Mouse (Mus musculus) cerebellum, adult 18-20 months (tissue): Measurements from ENCODE around the gene 1700034J05Rik.

ENCODE experiments used
- DNase-seq, 2 experiments: peaks; one replicate each; pipeline ENCODE4 v3.0.0; 2021

1700034J05Rik gene

DNA sequence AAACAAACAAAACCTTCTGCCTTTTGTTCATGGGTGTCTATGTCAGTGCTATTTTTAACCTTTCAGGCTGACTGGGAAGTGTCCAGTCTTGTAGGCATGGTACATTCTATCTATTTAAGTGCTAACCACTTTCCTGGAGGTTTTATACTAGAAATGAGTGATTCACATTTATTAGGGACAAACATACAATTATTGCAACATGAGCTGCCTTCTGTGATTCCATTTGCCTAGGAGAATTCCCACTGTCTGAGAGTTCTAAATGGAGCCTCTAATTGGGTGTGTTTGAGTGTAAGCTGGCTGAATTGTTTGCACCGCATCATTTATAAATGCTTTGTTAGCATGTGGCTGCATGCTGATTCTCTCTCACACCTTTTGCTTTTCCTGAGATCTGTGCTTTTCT is 38.4 kb downstream of the 1700034J05Rik start:
- no peak for DNase-seq

DNA sequence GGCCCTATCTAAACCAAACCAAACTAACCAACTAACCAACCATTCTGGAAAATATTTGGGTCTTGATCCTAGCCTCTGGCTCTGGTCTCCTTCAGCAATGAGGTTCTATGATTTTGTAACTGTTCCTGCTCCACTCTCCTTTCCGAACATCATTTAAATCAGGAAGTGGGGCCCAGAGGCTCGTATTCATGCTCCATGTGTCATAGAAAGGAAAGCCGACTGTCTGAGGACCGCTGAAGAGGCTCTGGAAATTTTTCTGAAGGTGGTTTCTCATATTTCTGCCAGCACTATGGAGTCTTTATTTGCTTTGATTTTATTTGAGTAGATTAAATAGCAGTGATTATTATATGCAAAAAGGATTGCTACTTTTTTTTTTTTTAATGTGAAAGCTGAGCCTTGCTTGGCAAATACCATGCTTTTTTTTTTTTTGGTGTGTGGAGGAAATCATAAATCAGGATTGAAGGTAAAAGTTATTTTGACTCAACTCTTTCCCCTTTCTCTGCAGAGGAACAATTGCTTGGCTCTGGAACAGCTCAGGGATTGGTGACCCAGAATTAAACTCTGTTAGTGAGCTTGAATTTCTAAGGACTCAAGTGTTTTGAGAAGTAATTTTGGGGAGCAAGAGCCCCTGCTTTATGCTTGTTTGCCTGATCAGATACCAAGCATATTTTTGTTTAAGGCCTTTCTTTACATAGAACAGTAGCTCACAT is 40.6 kb downstream of the 1700034J05Rik start:
- DNase-seq: no peak

DNA sequence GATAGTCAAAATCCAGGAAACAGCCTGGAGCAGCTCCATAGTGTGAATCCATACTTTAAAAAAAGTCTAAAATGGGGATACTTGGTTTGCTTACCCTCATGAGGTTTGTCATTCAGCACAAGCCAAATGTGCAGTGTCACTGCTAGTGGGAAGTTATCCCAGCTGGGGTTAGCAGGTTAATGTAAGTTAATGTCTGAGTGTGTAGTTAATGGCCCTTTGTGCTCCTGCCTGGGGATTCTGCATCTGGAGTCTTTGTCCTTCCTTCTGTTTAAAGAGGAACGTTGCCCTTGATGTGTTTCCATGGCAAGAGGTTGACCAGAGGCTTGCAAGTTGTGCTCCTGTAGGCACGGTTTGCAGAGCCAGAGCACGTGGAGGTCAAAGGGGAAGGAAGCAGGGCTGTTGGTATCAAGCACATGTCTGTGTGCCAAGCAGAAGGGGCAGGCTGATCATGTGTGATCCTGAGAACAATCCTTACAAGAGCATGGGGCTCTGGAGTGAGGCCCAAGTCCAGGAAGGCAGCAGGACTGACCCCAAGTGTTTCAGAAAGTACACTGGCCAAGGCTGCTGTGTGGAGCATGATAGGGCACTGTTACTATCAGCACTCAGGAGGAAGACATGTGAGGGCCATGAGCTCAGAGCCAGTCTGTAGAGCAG is 41.3 kb downstream of the 1700034J05Rik start:
- no peak for DNase-seq

DNA sequence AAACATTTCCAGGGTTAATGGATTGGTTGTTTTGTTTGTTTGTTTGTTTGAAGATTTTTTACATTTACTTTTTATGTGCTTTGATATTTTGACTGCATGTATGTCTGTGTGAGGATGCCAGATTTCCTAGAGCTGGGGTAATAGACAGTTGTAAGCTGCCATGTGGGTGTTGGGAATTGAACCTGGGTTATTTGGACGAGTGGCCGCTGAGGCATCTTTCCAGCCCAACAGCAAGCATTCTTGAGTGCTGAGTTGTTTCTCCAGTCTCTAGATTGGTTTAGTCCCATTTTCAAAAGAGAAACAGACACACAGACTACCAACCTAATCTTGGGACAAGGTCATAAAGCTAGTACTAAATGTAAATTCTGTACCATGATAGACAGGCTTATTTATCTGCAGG is 43.4 kb downstream of the 1700034J05Rik start:
- no peak for DNase-seq

DNA sequence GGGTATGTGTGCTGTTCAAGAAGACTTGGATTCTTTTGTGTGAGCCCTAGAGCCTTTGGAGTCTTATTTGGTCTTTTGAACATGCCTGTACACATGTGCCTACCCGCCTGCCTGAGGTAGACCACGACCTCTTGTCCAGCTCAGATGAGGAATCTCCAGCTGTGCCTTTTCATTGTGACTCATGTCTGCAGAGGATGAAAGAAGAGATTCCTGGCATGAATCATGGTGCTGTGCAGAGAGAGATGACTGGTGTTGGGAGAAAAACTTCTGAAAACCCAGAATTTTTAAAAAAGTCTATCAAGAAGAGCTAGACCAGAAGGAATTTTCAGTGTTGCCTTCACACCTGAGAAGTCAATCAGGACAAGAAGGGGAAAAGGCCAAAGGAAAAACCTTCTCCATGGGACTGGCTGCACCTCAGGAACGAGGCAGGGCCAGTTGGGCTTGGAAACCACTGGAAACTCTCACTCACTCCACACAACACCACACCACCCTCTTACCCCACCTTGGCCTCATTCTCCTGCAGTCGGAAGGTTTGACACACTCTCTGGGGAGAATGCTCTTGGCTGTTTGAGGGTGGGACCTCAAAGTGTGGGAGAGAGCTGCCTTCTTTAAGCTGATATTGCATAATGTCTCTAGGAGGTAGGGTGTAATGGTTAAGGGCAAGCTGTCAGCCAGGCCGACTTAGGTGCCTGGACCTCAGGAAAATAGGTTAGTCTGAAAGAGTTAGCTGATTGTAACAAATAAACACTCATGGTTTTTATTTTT is 44.3 kb downstream of the 1700034J05Rik start:
- no peak for DNase-seq

DNA sequence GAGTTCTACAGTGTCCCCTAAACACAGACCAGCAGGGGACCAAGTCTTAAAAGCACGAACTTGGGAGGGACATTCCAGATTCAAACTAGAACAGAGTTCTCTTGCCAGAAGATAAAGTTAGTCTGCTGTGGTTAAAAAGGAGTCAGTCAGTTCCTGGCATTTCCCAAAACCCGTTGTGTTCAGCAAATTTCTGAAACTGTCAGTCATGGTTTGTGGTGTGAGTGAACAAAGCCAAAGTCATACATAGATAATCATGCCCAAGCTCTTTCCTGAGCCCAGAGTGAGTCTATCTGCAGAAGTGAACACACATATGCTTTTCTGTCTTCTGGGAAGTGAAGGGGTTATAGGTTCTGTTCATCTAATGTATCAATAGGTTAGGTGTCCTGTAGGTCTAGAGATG is 45.4 kb downstream of the 1700034J05Rik start:
- no peak for DNase-seq

GRCm38 (mm10) chr6:146907795-146908190 is 46.4 kb downstream of the 1700034J05Rik start:
- DNase-seq: no peak

DNA sequence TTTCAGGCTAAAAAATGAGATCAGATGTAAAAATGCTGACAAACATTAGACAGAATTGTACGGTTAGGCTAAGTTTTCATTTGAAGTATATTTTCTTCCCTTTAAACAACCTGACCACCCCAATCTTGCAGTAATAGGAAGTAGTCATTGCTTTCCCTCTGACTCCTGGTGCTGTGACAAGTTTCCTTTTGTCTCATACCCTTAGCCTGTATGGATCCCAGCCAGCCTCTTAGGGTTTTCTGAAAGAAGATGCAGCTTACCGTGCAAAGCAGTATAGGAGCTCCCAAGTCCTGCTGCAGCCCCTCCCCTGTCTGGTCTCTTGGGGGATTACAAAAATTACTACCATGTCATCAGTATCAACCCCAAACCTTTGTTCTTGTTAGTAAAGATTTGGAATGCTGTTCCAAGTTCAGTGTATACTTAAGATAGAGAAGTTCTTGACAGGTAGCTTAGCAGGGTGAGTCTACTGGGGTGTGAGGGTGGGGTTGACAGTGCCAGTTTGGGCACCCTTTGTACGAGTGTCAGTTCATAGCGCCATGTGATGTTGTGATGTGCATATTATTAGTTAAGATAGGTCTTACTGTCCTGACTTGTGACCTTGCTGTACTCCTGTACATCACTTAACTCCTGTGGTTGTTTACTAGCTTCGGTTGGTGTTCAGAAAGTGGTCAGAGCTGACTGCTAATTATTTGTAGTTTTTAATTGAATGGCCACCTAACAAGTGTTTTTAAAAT is 47.0 kb downstream of the 1700034J05Rik start:
- DNase-seq: no peak

- DNase-seq: no peak
These were observed 48.0 kb downstream of the 1700034J05Rik start for GRCm38 (mm10) chr6:146906000-146906786.

DNA sequence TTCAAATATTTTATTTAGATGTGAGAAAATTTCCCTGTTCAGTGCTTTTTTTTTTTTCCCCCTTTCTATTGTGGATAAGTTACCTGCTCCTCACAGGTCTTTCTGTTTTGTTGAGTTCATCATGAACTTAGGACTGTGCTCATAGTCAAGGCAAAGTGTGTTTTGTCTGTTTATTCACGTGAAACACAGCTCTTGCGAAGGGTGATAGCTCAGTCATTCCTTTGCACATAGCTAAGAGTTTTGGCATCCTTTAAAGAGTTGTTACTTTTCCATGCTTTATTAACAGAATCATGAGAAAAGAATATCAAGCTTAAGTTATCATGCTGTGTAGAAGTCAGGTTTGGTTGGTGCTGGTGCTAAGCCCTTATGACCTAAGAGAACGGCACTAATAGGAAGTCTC is 49.5 kb downstream of the 1700034J05Rik start:
- no peak for DNase-seq

- DNase-seq: no peak
These were observed 50.6 kb downstream of the 1700034J05Rik start for GRCm38 (mm10) chr6:146903632-146904031.

DNA sequence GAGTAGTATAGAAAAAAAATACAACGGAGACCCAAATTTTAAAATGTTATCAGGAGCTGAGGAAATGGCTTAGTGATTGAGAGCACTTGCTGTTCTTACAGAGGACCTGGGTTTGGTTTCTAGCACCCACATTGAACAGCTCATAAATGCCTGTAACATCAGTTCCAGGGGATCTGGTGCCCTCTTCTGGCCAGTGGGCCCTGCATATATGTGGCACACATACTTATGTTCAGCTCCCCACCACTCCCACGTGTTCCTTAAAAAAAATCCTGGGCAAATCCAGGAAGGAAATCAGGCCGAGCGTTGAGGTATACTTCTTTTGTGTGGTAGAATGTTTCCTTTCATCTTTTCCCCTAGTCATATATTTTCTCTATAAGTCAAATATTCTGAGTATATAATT is 52.3 kb downstream of the 1700034J05Rik start:
- DNase-seq: no peak
